Mouse (Mus musculus) embryonic facial prominence, embryonic 10.5 days (tissue): ENCODE results near the gene Ubl4a. TPM values are rescaled to one million over a fixed set of nuclear protein-coding genes. Genes with fewer than 3 reads are reported as not detected.
A peak's percentile ranks its signal among the peaks of the same experiment; 100 is the strongest.
"Not testable (repeated sequence)": the region's sequence is repeated elsewhere in the genome, so short reads cannot be mapped to it uniquely, and the experiment has no call there.

Experiments
- DNase-seq: peaks from one replicate; pipeline ENCODE4 v3.0.0-alpha.2; 2017; ENCODE audit warnings: low spot score
- H3K27ac ChIP-seq: fragments of 300-500 bp; sonication (generic); replicated peaks from 2 replicates; pipeline ENCODE4 v1.5.1; 2016; ENCODE audit warnings: mild to moderate bottlenecking
- H3K27me3 ChIP-seq: fragments of 300-500 bp; sonication (generic); replicated peaks from 2 replicates; pipeline ENCODE4 v1.6.1; 2016; ENCODE audit warnings: low read depth, mild to moderate bottlenecking; ENCODE audit not compliant: poor library complexity, severe bottlenecking
- H3K36me3 ChIP-seq: fragments of 300-500 bp; sonication (generic); replicated peaks from 2 replicates; pipeline ENCODE4 v1.6.1; 2016; ENCODE audit warnings: mild to moderate bottlenecking, moderate library complexity
- H3K4me1 ChIP-seq: fragments of 300-500 bp; sonication (generic); 2 replicates; pipeline ENCODE4 v1.6.1; 2016
- H3K4me3 ChIP-seq: fragments of 300-500 bp; sonication (generic); 2 replicates; pipeline ENCODE4 v1.5.1; 2016; ENCODE audit warnings: mild to moderate bottlenecking, moderate library complexity
- H3K9me3 ChIP-seq: fragments of 300-500 bp; sonication (generic); 2 replicates; pipeline ENCODE4 v1.6.1; 2016; ENCODE audit warnings: mild to moderate bottlenecking
- WGBS: fragments of 180-500 bp; shearing (Covaris S2); methylation state at CpG from one replicate; pipeline ENCODE4 v1.1.7; 2016; 5-methylcytosine and 5-hydroxymethylcytosine counted together
- polyA plus RNA-seq: library from polyadenylated mRNA; unstranded; fragments of >200 nt; fragmentation: Nextera tagmentation; extraction: Ambion mirVana; gene quantifications from 2 replicates; pipeline ENCODE4 v1.2.1, GENCODE M21; 2016

Gene Ubl4a
- polyA plus RNA-seq: 61.1 and 69.8 TPM in 2 replicates

- peak within 1 kb of the TSS; percentile 60 for H3K4me3 ChIP-seq
- H3K9me3 ChIP-seq: no peaks in the 10 kb centered on the region
- peaks cover 15% of the 10 kb centered on the region for H3K36me3 ChIP-seq
- peak within 1 kb of the TSS; percentile 66 for H3K27ac ChIP-seq
- DNase-seq: peak; percentile 90
- 16% methylated on average over 32 of the region's 32 CpGs for WGBS
- 0 out of 2 replicates have a peak, but pooled peaks cover 5% of the 10 kb centered on the region for H3K4me1 ChIP-seq
- no peaks in the 10 kb centered on the region for H3K27me3 ChIP-seq
These were observed at the start of gene Ubl4a, which contains the start of gene Slc10a3 for GRCm38 (mm10) chrX:74372888-74373549. TSS of gene Ubl4a (minus strand) at chrX:74373218. TSS of gene Slc10a3 (minus strand) at chrX:74373349.

DNA sequence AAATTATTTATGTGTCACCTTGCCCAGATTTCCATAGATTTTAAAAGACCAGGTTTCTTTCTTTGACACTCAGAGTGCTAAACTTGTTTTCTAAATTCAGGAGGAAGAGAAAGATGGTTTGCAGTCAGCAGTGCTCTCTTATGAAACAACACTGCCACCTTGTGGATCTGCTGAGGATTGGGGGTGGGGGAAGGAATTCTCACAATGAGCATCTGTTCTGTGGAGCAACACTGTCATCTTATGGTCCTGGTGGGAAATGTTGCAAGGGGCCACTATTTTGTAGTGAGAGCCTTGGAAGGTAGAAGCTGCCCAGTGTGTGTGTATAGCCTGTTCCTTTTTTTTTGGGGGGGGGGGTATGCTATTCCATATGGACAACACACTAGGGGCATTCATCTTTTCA is 40.4 kb upstream of the Ubl4a start:
- Histone ChIP-seq H3K27me3 (no peaks in the 10 kb centered on the region), H3K4me3 (no peak overlapping the region), H3K4me1 (no peaks in the 10 kb centered on the region), H3K36me3 (peaks cover 21% of the 10 kb centered on the region), H3K9me3 (no peaks in the 10 kb centered on the region), H3K27ac (no peak overlapping the region)
- DNase-seq: peak; percentile 66

GRCm38 (mm10) chrX:74408340-74408739 is 35.3 kb upstream of the Ubl4a start:
- no peaks in the 10 kb centered on the region for H3K9me3 ChIP-seq
- no peak for DNase-seq
- no peak overlapping the region for H3K4me3 ChIP-seq
- no peak overlapping the region for H3K27ac ChIP-seq
- 77% methylated on average over 2 of the region's 2 CpGs for WGBS
- H3K4me1 ChIP-seq: no peaks in the 10 kb centered on the region
- H3K27me3 ChIP-seq: no peaks in the 10 kb centered on the region
- H3K36me3 ChIP-seq: peaks cover 21% of the 10 kb centered on the region

DNA sequence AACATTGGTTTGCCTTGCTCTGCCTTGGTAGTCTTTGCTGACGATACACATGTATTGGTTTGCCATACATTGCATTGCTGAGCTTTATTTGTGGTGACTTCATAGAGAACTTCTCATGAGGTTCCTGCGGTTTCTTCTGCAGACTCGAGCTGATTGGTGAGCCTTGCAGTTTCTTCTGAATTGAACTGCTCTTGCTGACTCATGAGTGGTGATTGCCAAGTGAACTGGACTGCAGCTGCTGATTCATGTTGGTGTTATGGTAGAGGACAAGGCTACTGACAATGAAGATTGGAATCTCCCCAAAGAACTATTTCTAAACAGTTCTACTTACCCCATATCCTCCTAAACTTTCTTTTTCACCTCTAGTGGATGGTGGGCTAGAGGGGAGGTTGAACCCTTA is 27.1 kb upstream of the Ubl4a start:
- no peaks in the 10 kb centered on the region for H3K27me3 ChIP-seq
- H3K36me3 ChIP-seq: no peaks in the 10 kb centered on the region
- H3K4me1 ChIP-seq: no peaks in the 10 kb centered on the region
- 88% methylated on average over 3 of the region's 3 CpGs for WGBS
- no peak overlapping the region for H3K4me3 ChIP-seq
- H3K27ac ChIP-seq: no peak overlapping the region
- H3K9me3 ChIP-seq: no peaks in the 10 kb centered on the region; the same call in 1 of the 2 replicates
- DNase-seq: no peak

GRCm38 (mm10) chrX:74392535-74393443 is 19.8 kb upstream of the Ubl4a start, which contains the start of the genes Fam3a and Ikbkg:
TSS of gene Fam3a (minus strand) at chrX:74393272.
TSS of gene Ikbkg (plus strand) at chrX:74393290.
- WGBS: 15% methylated on average over 30 of the region's 30 CpGs
- H3K27me3 ChIP-seq: no peaks in the 10 kb centered on the region
- peak; percentile 86 for DNase-seq
- no peaks in the 10 kb centered on the region; the same call in 1 of the 2 replicates for H3K9me3 ChIP-seq
- peaks cover 4% of the 10 kb centered on the region for H3K4me1 ChIP-seq
- peaks cover 2% of the 10 kb centered on the region; the same call in 1 of the 2 replicates for H3K36me3 ChIP-seq
- peak within 1 kb of the TSS; percentile 92 for H3K27ac ChIP-seq
- H3K4me3 ChIP-seq: peak within 1 kb of the TSS; percentile 66

DNA sequence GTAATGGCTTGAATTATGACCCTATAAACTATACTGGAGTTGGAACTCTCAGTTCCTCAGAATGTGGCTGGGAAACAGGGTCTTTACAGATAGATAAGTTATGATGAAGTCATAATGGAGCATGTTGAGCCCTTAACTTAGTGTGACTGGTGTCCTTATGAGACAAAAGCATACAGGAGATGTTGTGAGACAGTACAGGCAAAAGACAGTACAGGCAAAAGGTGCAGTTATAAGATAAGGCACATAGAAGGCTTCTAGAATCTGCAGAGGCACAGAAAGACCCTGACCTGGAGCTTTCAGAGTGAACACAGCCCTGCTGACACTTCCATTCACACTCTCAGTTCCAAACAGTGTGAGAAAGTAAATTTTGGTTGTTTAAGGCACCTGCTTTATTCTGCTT is 15.1 kb upstream of the Ubl4a start:
- H3K36me3 ChIP-seq: peaks cover 33% of the 10 kb centered on the region
- H3K27me3 ChIP-seq: no peaks in the 10 kb centered on the region
- no peak overlapping the region for H3K27ac ChIP-seq
- H3K4me1 ChIP-seq: no peaks in the 10 kb centered on the region
- H3K4me3 ChIP-seq: no peak overlapping the region
- DNase-seq: no peak
- no peaks in the 10 kb centered on the region for H3K9me3 ChIP-seq

DNA sequence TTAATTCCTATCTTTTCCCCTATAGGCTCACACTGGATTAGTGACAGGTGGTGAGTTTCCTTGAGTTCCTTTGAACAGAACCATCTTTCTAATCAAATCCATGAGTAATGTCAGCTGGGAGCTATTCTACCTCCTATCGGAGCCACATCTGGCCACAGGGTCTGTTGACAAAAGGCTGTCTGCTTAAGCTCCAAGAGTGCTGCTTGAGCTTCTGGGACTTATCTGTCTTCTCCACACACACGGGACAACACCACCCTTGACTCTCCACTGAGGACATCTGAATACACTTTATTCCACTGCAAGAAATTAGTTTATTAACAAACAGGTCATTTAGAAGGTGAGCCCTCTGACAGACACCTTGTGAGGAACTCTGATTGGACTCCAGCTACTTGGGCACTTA is 11.4 kb upstream of the Ubl4a start:
- no peaks in the 10 kb centered on the region for H3K9me3 ChIP-seq
- WGBS: 80% methylated on average over 2 of the region's 2 CpGs
- peaks cover 33% of the 10 kb centered on the region for H3K36me3 ChIP-seq
- H3K27ac ChIP-seq: no peak overlapping the region
- no peak overlapping the region for H3K4me3 ChIP-seq
- no peaks in the 10 kb centered on the region for H3K4me1 ChIP-seq
- no peak for DNase-seq
- no peaks in the 10 kb centered on the region for H3K27me3 ChIP-seq

GRCm38 (mm10) chrX:74368209-74368909 is 4.7 kb downstream of the Ubl4a start:
- 15% methylated on average over 49 of the region's 49 CpGs for WGBS
- Histone ChIP-seq H3K4me1 (peaks cover 14% of the 10 kb centered on the region), H3K27me3 (0 out of 2 replicates have a peak, but pooled peaks cover 6% of the 10 kb centered on the region), H3K9me3 (no peaks in the 10 kb centered on the region), H3K4me3 (peak overlapping the region; percentile 71), H3K27ac (peak overlapping the region; percentile 89), H3K36me3 (peaks cover 28% of the 10 kb centered on the region)
- peak; percentile 77 for DNase-seq

DNA sequence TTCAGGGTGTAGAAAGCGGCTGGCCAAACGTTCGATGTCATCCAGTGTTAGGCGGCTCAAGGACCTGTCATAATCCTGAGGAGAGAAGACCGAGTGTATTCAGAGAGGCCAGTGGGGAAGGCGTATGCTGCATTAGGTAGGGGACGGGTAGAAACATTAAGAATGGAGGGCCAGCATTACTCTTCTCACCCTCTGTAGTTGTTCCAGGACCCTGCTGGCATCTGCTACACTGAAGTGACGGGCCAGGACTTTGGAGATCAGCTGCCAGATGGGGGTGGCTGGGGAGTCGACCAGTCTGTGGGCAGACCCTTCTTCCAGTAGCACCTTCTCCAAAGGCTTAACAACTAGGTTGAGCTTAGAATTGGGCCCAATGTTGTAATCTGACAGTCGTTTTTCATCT is 5.5 kb downstream of the Ubl4a start:
- H3K27me3 ChIP-seq: 0 out of 2 replicates have a peak, but pooled peaks cover 6% of the 10 kb centered on the region
- WGBS: 79% methylated on average over 10 of the region's 10 CpGs
- H3K4me3 ChIP-seq: peak overlapping the region; percentile 71
- peaks cover 28% of the 10 kb centered on the region for H3K36me3 ChIP-seq
- peaks cover 12% of the 10 kb centered on the region for H3K4me1 ChIP-seq
- H3K27ac ChIP-seq: peak overlapping the region; percentile 89
- no peaks in the 10 kb centered on the region for H3K9me3 ChIP-seq
- no peak for DNase-seq

DNA sequence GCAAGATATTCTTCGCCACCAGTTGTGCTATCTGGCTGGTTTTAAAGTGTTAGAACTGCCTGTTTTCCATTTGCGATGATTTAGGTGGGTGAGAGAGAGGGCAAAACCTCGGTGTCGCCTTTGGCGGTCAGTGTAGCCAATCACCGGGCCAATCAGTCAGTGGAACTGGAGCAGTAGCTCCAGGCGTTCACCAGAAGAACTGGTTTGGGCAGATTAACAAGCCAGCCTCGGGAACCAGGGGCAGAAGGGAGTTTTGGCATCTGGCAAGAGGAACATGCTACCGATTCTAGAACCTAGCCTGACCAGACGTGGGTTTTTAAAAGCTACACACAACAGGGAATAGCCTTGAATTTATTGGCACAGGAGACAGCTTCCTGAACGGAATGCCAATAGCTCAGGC is 13.8 kb downstream of the Ubl4a start:
- DNase-seq: peak; percentile 17
- no peak overlapping the region for H3K4me3 ChIP-seq
- no peaks in the 10 kb centered on the region for H3K9me3 ChIP-seq
- 45% methylated on average over 11 of the region's 11 CpGs for WGBS
- no peak overlapping the region for H3K27ac ChIP-seq
- no peaks in the 10 kb centered on the region for H3K27me3 ChIP-seq
- H3K4me1 ChIP-seq: no peaks in the 10 kb centered on the region
- H3K36me3 ChIP-seq: no peaks in the 10 kb centered on the region

DNA sequence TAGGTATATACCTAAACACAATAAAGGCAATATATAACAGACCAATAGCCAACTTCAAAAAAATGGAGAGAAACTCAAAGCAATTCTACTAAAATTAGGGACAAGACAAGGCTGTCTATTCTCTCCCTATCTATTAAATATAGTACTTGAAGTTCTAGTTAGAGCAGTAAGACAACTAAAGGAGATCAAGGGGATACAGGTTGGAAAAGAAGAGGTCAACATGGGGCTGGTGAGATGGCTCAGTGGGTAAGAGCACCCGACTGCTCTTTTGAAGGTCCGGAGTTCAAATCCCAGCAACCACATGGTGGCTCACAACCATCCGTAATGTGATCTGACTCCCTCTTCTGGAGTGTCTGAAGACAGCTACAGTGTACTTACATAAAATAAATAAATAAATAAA is 15.9 kb downstream of the Ubl4a start:
- not testable (repeated sequence) for H3K36me3 ChIP-seq, H3K4me1 ChIP-seq
- 87% methylated on average over 3 of the region's 3 CpGs for WGBS

GRCm38 (mm10) chrX:74353467-74353770 is 19.6 kb downstream of the Ubl4a start, which contains the start of gene Lage3:
TSS of gene Lage3 (minus strand) at chrX:74353618.
- no peaks in the 10 kb centered on the region for H3K9me3 ChIP-seq
- 16% methylated on average over 14 of the region's 22 CpGs for WGBS
- H3K27ac ChIP-seq: peak within 1 kb of the TSS; percentile 82

More for the DNA sequence above, 15.9 kb downstream of the Ubl4a start:
- not testable (repeated sequence) for H3K27ac ChIP-seq, H3K4me3 ChIP-seq, H3K9me3 ChIP-seq, H3K27me3 ChIP-seq, DNase-seq

More at GRCm38 (mm10) chrX:74353467-74353770, 19.6 kb downstream of the Ubl4a start, which contains the start of gene Lage3:
- Histone ChIP-seq H3K27me3 (no peaks in the 10 kb centered on the region), H3K4me3 (peak within 1 kb of the TSS; percentile 62), H3K36me3 (no peaks in the 10 kb centered on the region), H3K4me1 (0 out of 2 replicates have a peak, but pooled peaks cover 3% of the 10 kb centered on the region)
- peak; percentile 82 for DNase-seq
